Mouse (Mus musculus): ENCODE measurements around the gene Iffo1. TPM values are rescaled to one million over a fixed set of nuclear protein-coding genes. Genes with fewer than 3 reads are reported as not detected.

Iffo1 gene
- polyA plus RNA-seq, 1 experiment from 2014 or later = 4.8 TPM

DNA sequence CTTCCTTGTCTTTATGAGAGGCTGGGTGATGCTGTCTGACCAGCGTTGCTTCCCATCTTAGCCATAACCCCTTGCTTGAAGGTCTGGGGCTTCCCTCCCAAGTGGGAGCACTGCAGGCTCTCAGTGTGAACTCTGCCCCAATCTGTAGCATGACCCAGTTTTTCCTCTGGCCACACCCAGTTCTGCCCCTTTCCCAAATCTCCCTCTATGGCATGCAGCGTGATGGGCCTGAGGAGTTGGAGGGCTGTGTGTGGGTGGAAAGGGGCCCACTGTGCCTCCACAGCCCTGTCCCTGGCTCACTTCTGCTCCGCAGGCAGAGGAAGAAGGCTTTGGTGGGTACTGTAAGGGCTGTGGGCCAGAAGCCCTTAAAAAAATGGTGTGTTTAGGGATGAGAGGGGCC, 46.5 kb upstream of the Iffo1 start:
- Histone ChIP-seq H3K4me1 (ENCODE audit: insufficient read depth) (peaks cover 39% of the 10 kb centered on the region), H3K36me3 (replicated peaks; ENCODE audit: insufficient read depth, low read length) (peaks cover 49% of the 10 kb centered on the region), H3K9ac (replicated peaks) (peak overlapping the region; percentile 97), H3K4me3 (ENCODE audit: low read depth, low read length) (peak overlapping the region; percentile 99), H3K9me3 (ENCODE audit: low read length) (no peaks in the 10 kb centered on the region), H3K4me2 (ENCODE audit: low read depth, low read length) (peak overlapping the region; percentile 98), H3K27me3 (ENCODE audit: insufficient read depth, low read length) (no peaks in the 10 kb centered on the region), H3K27ac (ENCODE audit: low read depth) (peak overlapping the region; percentile 49)
- TF ChIP-seq EP300 (IDR thresholded peaks at IDR 0.05; ENCODE audit: low read depth) (no peak), CTCF (IDR thresholded peaks at IDR 0.05; ENCODE audit: low read depth) (no peak)
- ATAC-seq (no peak), DNase-seq (no peak)
- WGBS (ENCODE audit: insufficient replicate concordance) = 47% methylated on average over 3 of the region's 3 CpGs

DNA sequence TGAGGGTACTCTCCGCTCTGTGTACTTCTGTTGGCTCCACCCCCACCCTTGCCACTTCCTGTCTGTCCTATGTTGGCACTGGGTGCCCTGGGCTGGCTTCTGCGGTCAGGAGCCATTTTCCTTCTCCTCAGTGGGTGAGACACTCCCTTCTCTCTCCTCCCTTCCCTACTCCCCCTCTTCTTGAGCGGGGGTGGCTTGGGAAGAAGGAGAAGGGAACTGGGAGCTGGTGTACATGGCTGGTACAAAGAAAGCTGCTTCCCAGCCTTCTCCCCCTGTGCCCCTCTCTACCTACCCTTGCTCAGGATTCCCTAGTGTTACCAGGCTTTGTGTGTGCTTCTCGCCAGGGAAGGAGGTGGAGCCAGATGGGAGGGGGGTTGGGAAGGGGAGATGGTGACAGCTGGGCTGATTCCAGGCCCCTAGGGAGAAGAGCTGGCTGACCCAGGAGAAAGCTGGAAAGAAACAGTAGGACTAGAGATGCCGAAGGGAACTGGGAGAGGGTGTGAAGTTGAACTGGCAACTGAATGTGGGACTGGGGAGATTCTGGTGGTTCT, 45.5 kb upstream of the Iffo1 start:
- no peak overlapping the region for H3K4me3 ChIP-seq (ENCODE audit: low read depth, low read length)
- WGBS (ENCODE audit: insufficient replicate concordance) = 52% methylated on average over 5 of the region's 5 CpGs
- no peak for ATAC-seq
- peaks cover 55% of the 10 kb centered on the region for H3K36me3 ChIP-seq (replicated peaks; ENCODE audit: insufficient read depth, low read length)
- peak overlapping the region; percentile 98 for H3K4me2 ChIP-seq (ENCODE audit: low read depth, low read length)
- no peak overlapping the region; the same call in 1 of the 2 replicates for H3K9ac ChIP-seq (replicated peaks)
- no peak for DNase-seq
- no peaks in the 10 kb centered on the region for H3K9me3 ChIP-seq (ENCODE audit: low read length)
- TF ChIP-seq CTCF (IDR thresholded peaks at IDR 0.05; ENCODE audit: low read depth) = no peak
- TF ChIP-seq EP300 (IDR thresholded peaks at IDR 0.05; ENCODE audit: low read depth) = no peak
- H3K4me1 ChIP-seq (ENCODE audit: insufficient read depth) = peaks cover 39% of the 10 kb centered on the region
- peak overlapping the region; percentile 49; the same call in 1 of the 2 replicates for H3K27ac ChIP-seq (ENCODE audit: low read depth)
- no peaks in the 10 kb centered on the region for H3K27me3 ChIP-seq (ENCODE audit: insufficient read depth, low read length)

DNA sequence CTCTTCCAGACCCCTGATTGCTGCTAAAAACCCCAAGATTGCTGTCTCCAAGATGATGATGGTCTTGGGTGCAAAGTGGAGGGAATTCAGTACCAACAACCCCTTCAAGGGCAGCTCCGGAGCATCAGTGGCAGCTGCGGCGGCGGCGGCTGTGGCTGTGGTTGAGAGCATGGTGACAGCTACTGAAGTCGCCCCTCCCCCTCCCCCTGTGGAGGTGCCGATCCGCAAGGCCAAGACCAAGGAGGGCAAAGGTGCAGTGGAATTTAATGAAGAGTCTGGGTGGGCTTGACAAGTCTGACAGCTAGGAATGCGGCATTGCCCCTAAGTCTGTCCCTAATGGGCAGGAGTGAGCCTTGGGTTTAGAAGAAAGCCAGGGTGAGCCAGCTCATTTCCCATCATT, 43.6 kb upstream of the Iffo1 start:
- no peak overlapping the region for H3K4me2 ChIP-seq (ENCODE audit: low read depth, low read length)
- TF ChIP-seq EP300 (IDR thresholded peaks at IDR 0.05; ENCODE audit: low read depth) (no peak), CTCF (IDR thresholded peaks at IDR 0.05; ENCODE audit: low read depth) (no peak)
- ATAC-seq = no peak
- H3K27ac ChIP-seq (ENCODE audit: low read depth) = no peak overlapping the region
- DNase-seq = no peak
- no peak overlapping the region for H3K9ac ChIP-seq (replicated peaks)
- no peak overlapping the region for H3K4me3 ChIP-seq (ENCODE audit: low read depth, low read length)
- peaks cover 72% of the 10 kb centered on the region for H3K36me3 ChIP-seq (replicated peaks; ENCODE audit: insufficient read depth, low read length)
- 91% methylated on average over 9 of the region's 9 CpGs for WGBS (ENCODE audit: insufficient replicate concordance)
- H3K27me3 ChIP-seq (ENCODE audit: insufficient read depth, low read length) = no peaks in the 10 kb centered on the region
- no peaks in the 10 kb centered on the region for H3K9me3 ChIP-seq (ENCODE audit: low read length)
- H3K4me1 ChIP-seq (ENCODE audit: insufficient read depth) = peaks cover 32% of the 10 kb centered on the region

DNA sequence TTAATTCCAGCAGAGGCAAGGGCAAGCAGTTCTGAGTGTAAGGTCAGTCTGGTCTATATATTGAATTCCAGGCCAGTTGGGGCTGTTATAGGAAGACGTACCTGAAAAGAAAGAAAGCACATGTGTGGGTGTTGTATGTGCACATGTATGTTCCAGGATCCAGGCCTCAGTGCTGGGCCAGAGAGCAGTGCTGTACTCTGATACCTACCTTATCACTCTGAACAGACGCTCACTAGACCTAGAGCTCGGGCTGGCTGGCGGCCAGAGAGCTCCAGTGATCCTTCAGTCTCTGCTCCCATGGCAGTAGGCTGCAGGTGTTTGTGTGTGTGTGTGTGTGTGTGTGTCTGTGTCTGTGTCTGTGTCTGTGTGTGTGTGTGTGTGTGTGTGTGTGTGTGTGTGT, 40.8 kb upstream of the Iffo1 start:
- H3K27ac ChIP-seq (ENCODE audit: low read depth) = peak overlapping the region; percentile 55; the same call in 1 of the 2 replicates
- ATAC-seq = peak; percentile 99
- peaks cover 89% of the 10 kb centered on the region for H3K36me3 ChIP-seq (replicated peaks; ENCODE audit: insufficient read depth, low read length)
- H3K27me3 ChIP-seq (ENCODE audit: insufficient read depth, low read length) = no peaks in the 10 kb centered on the region
- TF ChIP-seq EP300 (IDR thresholded peaks at IDR 0.05; ENCODE audit: low read depth) = peak; percentile 94
- TF ChIP-seq CTCF (IDR thresholded peaks at IDR 0.05; ENCODE audit: low read depth) = no peak
- H3K4me2 ChIP-seq (ENCODE audit: low read depth, low read length) = peak overlapping the region; percentile 39; the same call in 1 of the 2 replicates
- no peak overlapping the region for H3K9ac ChIP-seq (replicated peaks)
- H3K4me3 ChIP-seq (ENCODE audit: low read depth, low read length) = no peak overlapping the region
- 44% methylated on average over 4 of the region's 4 CpGs for WGBS (ENCODE audit: insufficient replicate concordance)
- H3K9me3 ChIP-seq (ENCODE audit: low read length) = no peaks in the 10 kb centered on the region
- peak; percentile 83 for DNase-seq
- peaks cover 9% of the 10 kb centered on the region for H3K4me1 ChIP-seq (ENCODE audit: insufficient read depth)

DNA sequence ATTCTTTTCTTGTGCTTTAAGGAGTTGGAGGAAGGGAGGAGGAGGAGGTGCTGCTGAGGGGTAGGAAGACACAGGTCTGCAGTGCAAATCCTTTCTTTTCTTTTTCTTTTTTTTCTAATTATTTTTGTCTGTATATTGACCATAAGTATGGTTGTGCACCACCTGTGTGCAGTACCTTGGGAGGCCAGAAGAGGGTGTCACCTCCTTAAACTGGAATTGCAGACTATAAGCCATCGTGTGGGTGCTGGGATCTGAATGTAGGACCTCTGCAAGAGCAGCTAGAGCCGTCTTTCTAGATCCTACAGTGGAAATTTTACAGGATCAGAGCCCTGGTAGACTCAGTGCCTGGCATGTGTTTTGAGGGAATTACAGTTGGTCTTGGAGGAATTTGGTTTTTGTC, 37.3 kb upstream of the Iffo1 start:
- Histone ChIP-seq H3K4me2 (ENCODE audit: low read depth, low read length) (no peak overlapping the region), H3K4me1 (ENCODE audit: insufficient read depth) (peaks cover 3% of the 10 kb centered on the region; the same call in 1 of the 2 replicates), H3K9me3 (ENCODE audit: low read length) (no peaks in the 10 kb centered on the region), H3K36me3 (replicated peaks; ENCODE audit: insufficient read depth, low read length) (peaks cover 90% of the 10 kb centered on the region), H3K9ac (replicated peaks) (no peak overlapping the region), H3K27ac (ENCODE audit: low read depth) (no peak overlapping the region), H3K4me3 (ENCODE audit: low read depth, low read length) (no peak overlapping the region), H3K27me3 (ENCODE audit: insufficient read depth, low read length) (no peaks in the 10 kb centered on the region)
- no peak for TF ChIP-seq EP300 (IDR thresholded peaks at IDR 0.05; ENCODE audit: low read depth)
- peak; percentile 40 for TF ChIP-seq CTCF (IDR thresholded peaks at IDR 0.05; ENCODE audit: low read depth)
- ATAC-seq (no peak), DNase-seq (no peak)
- WGBS (ENCODE audit: insufficient replicate concordance) = 93% methylated on average over 2 of the region's 2 CpGs

DNA sequence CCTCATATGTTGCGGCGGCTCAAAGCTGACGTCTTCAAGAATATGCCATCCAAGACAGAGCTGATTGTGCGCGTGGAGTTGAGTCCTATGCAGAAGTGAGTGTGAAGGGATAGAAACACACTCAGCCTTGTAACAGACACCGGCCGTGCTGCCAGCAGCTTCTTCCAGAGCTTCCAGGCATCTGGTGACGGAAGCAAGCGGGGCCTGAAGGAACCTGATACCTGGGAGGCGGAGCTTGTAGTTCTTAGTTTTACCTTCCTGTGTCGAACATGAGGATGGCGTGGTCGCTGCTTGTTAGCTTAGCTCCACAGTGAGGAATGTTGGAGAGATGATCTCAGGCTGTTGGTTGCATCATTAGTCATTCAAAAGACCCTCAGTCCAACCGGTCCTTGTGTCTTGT, 35.7 kb upstream of the Iffo1 start:
- Histone ChIP-seq H3K36me3 (replicated peaks; ENCODE audit: insufficient read depth, low read length) (peaks cover 94% of the 10 kb centered on the region), H3K4me2 (ENCODE audit: low read depth, low read length) (no peak overlapping the region), H3K27ac (ENCODE audit: low read depth) (no peak overlapping the region), H3K4me3 (ENCODE audit: low read depth, low read length) (no peak overlapping the region), H3K27me3 (ENCODE audit: insufficient read depth, low read length) (no peaks in the 10 kb centered on the region), H3K9ac (replicated peaks) (no peak overlapping the region), H3K9me3 (ENCODE audit: low read length) (no peaks in the 10 kb centered on the region), H3K4me1 (ENCODE audit: insufficient read depth) (no peaks in the 10 kb centered on the region; the same call in 1 of the 2 replicates)
- DNase-seq (no peak), ATAC-seq (no peak)
- 88% methylated on average over 14 of the region's 14 CpGs for WGBS (ENCODE audit: insufficient replicate concordance)
- no peak for TF ChIP-seq CTCF (IDR thresholded peaks at IDR 0.05; ENCODE audit: low read depth)
- TF ChIP-seq EP300 (IDR thresholded peaks at IDR 0.05; ENCODE audit: low read depth) = no peak
